Mouse (Mus musculus) myocyte (in vitro differentiated cells): ENCODE results near the gene Rph3a.
"Not testable (repeated sequence)": the region's sequence is repeated elsewhere in the genome, so short reads cannot be mapped to it uniquely, and the experiment has no call there.

ENCODE experiments used
- E2F4 ChIP-seq: IDR thresholded peaks from one replicate; pipeline ENCODE4 v1.6.1; 2011; ENCODE audit warnings: mild to moderate bottlenecking, control low read depth, moderate library complexity; ENCODE audit not compliant: insufficient read depth
- POLR2A ChIP-seq: IDR thresholded peaks from one replicate; pipeline ENCODE4 v1.6.1; 2011; ENCODE audit warnings: low read depth, mild to moderate bottlenecking, control low read depth, moderate library complexity; ENCODE audit not compliant: insufficient read length
- REST ChIP-seq: IDR thresholded peaks from one replicate; pipeline ENCODE4 v1.6.1; 2011; ENCODE audit warnings: mild to moderate bottlenecking, control low read depth, moderate library complexity; ENCODE audit not compliant: insufficient read depth, insufficient read length

DNA sequence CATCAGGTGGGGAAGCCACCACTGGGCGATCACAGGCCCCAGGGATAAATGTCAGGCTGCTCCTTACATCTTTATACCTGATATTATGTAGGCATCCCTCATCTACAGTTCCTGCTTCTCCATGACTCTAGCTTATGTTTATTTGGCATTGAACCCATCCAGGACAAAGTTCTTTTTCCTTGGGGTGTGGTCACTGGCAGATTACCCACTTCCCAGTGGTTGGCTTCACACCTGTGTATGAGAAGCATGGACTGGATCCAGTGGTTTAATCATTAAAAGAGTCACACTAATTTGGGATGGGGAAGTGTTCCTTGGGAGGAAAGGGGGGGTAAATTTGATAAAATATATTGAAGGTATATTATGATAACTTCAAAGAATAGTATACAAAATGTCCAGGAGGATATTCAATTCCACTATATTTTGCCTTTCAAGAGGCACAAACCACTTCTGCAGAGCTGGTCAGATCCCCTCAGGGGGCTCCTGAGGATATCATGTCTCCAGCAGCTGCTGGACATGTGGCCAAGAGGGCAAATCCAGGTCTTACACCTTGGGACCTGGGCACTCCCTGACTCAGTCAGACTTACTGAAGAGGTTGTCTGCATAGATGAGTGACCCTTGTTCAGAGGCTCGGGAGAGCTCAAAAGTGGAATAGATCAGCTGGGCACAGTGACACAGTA is 118.2 kb downstream of the Rph3a start:
- TF ChIP-seq POLR2A, REST, E2F4: not testable (repeated sequence)
